Mouse (Mus musculus) ovary, postnatal 14 days (tissue): ENCODE measurements around the gene Tmem269.

Experiments used
- DNase-seq: peaks from one replicate; pipeline ENCODE4 v3.0.0; 2022; ENCODE audit warnings: low spot score

Tmem269 gene

GRCm38 (mm10) chr4:119234348-119234747 lies 16.3 kb upstream of the Tmem269 start:
- no peak for DNase-seq

- DNase-seq = peak; percentile 31
These were observed 15.4 kb upstream of the Tmem269 start for GRCm38 (mm10) chr4:119233256-119233901.

- DNase-seq = peak; percentile 97
These were observed 14.6 kb upstream of the Tmem269 start, which contains the start of the genes AU022252 and P3h1 for GRCm38 (mm10) chr4:119232410-119233255. TSS of gene AU022252 (minus strand) at chr4:119232712. TSS of gene P3h1 (plus strand) at chr4:119232915.

- DNase-seq = no peak
These were observed 8.7 kb upstream of the Tmem269 start for GRCm38 (mm10) chr4:119226751-119227150.

GRCm38 (mm10) chr4:119225719-119226118 lies 7.7 kb upstream of the Tmem269 start:
- DNase-seq = no peak

- DNase-seq = no peak
These were observed 6.5 kb upstream of the Tmem269 start for GRCm38 (mm10) chr4:119224534-119224933.

GRCm38 (mm10) chr4:119223696-119224095 lies 5.7 kb upstream of the Tmem269 start:
- DNase-seq = no peak

GRCm38 (mm10) chr4:119216667-119217066 lies 1.4 kb downstream of the Tmem269 start:
- no peak for DNase-seq

- peak; percentile 35 for DNase-seq
These were observed 13.3 kb downstream of the Tmem269 start for GRCm38 (mm10) chr4:119204672-119205071.

- DNase-seq = no peak
These were observed 19.9 kb downstream of the Tmem269 start for GRCm38 (mm10) chr4:119198105-119198504.

GRCm38 (mm10) chr4:119195582-119196320 lies 22.3 kb downstream of the Tmem269 start:
- DNase-seq = peak; percentile 13

GRCm38 (mm10) chr4:119194909-119195581 lies 23.0 kb downstream of the Tmem269 start, which contains the start of gene Svbp:
TSS of gene Svbp (plus strand) at chr4:119195306.
- peak; percentile 88 for DNase-seq

GRCm38 (mm10) chr4:119192757-119193156 lies 25.3 kb downstream of the Tmem269 start:
- DNase-seq = no peak

- DNase-seq = no peak
These were observed 26.7 kb downstream of the Tmem269 start for GRCm38 (mm10) chr4:119191273-119191672.

GRCm38 (mm10) chr4:119190618-119191017 lies 27.4 kb downstream of the Tmem269 start:
- DNase-seq = no peak

GRCm38 (mm10) chr4:119189864-119190263 lies 28.2 kb downstream of the Tmem269 start, which contains the start of gene Ermap:
TSS of gene Ermap (minus strand) at chr4:119190011.
- DNase-seq = no peak

GRCm38 (mm10) chr4:119189392-119189791 lies 28.6 kb downstream of the Tmem269 start:
- DNase-seq = no peak

- DNase-seq = no peak
These were observed 29.8 kb downstream of the Tmem269 start for GRCm38 (mm10) chr4:119188060-119188785.

- DNase-seq = no peak
These were observed 32.2 kb downstream of the Tmem269 start for GRCm38 (mm10) chr4:119185771-119186170.

GRCm38 (mm10) chr4:119183525-119183924 lies 34.5 kb downstream of the Tmem269 start:
- no peak for DNase-seq

- DNase-seq = no peak
These were observed 36.6 kb downstream of the Tmem269 start for GRCm38 (mm10) chr4:119181456-119181855.
